Mouse (Mus musculus) megakaryocyte, adult 5-6 weeks (primary cell): Measurements from ENCODE around the gene Abcb1b. TPM values are rescaled to one million over a fixed set of nuclear protein-coding genes. Genes with fewer than 3 reads are reported as not detected.
A peak's percentile ranks its signal among the peaks of the same experiment; 100 is the strongest.
"Not testable (repeated sequence)": the region's sequence is repeated elsewhere in the genome, so short reads cannot be mapped to it uniquely, and the experiment has no call there.

ENCODE experiments used
- ATAC-seq: 2 replicates; pipeline ENCODE4 v1.8.0; 2016; ENCODE audit warnings: mild to moderate bottlenecking, inconsistent platforms; ENCODE audit not compliant: poor library complexity, severe bottlenecking
- total RNA-seq, 2 experiments: library from RNA; stranded (forward) in 1 of 2; stranded (reverse) in 1 of 2; fragments of 153-499, 151-499 nt in 1 of 2; fragments of 221-1000, 200-1000 nt in 1 of 2; gene quantifications; 2 replicates each; pipeline versions ENCODE4 v1.2.3 to v1.2.4; 2015 to 2017

Gene Abcb1b
- 7.2 and 7.9 TPM in 2 replicates for total RNA-seq (2015)
- total RNA-seq (2017) = 17.8 and 29.7 TPM in 2 replicates

DNA sequence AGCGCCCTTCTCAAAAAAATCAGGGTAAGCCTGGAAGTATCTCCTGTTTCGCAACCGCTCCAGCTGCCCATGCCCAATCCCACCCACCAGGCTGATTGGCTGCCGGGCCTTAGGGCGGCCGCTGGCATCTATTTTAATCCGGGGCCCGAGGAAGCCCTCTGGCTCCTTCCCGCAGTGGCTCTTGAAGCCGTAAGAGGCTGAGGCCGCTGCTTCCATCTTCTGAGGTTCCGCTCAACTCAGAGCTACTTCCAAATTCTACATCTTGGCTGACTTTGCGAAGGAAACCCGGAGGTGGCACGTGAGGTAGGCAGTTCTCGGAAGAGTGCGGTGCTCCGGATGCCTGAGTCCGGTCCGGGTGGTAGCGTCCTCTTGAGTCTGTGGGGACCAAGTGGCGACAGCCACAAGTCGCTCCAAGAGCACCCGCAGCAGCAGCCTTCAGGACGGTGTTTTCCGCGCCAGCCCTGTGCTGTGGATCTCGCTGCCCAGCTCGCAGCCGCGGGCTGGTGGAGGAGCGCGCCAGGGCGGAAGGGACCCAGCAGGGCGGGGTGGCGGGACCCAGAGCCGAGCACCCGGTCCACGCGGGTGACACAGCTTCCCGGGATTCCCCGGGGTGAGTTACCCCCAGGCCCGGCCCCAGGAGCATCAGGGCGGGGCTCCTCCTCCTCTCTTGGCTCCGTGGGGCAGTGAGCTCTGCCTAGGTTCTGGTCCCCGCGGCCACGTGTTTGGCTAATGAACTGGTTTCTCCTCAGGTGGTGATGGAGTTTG, at the start of gene Abcb1b:
Abcb1b (plus strand) TSS at position 161 of the 765 bp plus-strand sequence.
- peak; percentile 86 for ATAC-seq

DNA sequence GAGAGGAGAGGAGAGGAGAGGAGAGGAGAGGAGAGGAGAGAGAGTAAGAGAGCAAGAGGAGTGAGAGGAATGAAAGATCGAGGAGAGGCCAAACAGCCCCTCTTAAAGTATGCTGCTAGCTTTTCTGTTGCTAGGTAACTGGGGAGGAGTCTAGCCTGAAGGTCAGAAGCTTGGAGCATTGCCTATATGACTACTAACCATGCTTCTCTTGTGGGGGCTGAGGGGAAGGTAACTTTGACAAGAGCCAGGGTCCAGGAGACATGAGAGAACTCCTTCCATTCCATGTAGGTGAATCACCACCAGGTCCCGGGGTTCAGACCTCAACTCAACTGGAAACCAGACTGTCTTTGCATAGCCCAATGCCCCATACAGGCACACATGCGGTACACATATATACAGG, 25.1 kb upstream of the Abcb1b start:
- no peak for ATAC-seq

DNA sequence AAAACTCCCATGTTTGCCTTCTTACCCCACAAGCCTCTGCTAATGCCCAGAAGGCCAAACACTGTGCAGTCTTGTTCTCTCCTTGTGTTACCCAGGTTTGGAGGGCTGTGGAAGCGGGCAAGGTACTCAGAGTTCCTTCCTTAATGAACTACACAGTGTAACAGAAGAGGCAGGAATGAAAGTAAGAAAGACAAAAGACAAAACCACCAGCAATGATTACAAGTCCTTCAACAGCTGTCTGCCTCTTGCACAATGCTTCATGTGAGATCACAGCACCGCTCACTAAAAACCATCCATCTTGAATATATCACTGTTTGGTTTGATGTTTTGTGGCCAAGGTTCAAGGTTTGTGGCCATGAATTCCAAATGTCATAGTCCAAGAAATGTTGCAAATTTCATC, 19.6 kb upstream of the Abcb1b start:
- no peak for ATAC-seq

DNA sequence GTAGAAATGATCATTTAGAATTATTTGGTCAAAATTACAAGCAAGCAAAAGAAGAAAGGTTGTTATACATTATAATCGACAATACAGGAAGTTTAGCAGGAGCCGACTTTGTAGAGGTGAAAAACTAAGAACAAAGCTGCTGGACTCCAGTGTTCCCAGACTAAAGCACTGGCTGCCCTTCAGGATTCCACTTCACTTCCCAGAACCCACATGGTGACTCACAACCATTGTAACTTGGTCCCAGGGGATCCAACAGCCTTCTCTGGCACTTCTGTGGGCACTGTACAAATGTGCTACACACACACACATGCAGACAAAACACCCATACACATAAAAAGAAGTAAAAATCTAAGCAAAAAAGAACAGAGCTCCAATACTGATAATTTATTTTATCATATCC, 19.2 kb upstream of the Abcb1b start:
- no peak for ATAC-seq

DNA sequence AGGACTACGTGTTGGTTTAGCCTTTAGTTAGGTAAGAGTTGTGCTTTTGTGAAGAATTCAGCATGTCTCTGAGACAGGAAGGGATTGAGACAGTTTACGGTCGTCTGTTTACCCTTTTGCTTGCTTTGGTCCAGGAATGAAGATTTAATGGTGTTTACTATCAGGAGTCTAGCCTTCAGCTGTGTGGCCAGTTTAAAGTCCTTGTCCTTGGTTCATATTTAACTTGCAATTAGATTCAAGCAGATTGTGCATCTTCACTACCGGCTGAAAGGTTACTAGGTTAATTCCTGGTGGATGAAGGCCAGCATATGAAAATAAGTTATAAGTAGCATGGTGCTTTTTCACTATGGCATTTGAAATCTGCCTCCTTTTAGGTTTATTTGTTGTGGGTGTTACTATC, 5.7 kb upstream of the Abcb1b start:
- ATAC-seq = no peak

DNA sequence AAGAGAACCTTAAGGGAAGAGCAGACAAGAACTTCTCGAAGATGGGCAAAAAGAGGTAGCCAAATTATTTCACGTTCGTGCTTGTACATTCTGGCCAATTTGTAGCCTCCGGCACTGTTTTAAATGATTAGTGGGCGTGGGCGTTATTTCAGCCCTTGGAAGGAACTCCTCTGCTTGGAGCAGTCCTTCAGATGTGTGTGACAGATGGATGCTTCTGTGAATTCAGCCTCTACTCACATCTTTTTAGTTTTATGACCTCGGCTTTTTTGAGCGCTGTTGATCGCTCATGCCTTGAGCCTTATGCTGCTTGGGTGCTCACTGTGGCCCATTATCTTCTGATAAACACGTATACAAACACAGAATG, 787 bp downstream of the Abcb1b start:
- ATAC-seq = peak; percentile 14

DNA sequence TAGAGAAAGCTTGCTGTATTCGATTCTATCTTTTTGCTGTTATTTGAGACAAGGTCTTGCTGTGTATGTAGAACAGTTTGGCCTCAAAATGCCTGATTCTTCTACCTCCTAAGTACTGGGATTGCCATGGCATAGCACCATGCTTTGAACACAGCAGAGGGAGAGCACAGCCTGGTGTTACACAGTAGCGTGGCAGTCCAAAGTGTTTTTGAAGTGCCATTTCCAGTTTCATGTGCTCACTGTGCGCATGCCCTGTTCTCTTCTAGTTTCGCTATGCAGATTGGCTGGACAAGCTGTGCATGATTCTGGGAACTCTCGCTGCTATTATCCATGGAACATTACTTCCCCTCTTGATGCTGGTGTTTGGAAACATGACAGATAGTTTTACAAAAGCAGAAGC, 7.8 kb downstream of the Abcb1b start:
- peak; percentile 87 for ATAC-seq

DNA sequence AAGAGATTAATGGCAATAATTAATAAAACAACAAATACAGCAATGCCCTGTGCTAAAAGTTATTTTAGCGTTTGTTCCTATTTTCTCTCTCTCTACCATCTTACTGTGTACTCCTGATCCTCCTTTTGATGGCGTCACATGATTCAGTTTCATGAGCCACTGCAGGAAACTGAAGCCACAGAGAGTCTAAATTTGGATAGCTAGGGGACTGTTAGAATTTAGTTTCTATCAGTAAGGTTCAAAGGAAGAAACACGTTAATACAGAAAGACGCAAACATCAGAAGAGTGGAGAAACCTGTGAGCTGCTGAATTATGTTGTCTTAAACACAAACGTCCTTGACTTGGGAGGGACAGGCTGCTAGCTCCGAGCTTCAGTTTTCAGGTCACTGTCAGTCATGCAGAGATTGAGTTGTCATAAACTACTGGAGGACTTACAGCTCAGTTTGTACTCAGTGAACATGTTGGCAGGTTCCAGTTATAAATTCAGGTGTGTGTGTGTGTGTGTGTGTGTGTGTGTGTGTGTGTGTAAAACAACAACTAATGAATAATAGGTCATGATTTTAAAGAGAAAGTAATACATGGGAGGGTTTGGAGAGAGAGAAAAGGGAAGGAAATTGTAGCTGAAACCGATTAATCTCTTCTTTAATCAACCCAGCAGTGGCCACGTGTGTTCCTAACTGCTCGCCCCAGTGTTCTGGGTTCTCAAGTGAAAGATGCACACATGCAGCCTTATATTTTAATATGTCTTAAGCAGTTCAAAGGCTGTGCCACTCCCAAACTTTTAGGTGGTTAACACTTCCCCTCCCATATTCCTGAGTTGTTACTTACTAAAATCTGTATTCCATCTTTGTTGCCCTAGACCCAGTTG, 9.4 kb downstream of the Abcb1b start:
- ATAC-seq = peak; percentile 66

DNA sequence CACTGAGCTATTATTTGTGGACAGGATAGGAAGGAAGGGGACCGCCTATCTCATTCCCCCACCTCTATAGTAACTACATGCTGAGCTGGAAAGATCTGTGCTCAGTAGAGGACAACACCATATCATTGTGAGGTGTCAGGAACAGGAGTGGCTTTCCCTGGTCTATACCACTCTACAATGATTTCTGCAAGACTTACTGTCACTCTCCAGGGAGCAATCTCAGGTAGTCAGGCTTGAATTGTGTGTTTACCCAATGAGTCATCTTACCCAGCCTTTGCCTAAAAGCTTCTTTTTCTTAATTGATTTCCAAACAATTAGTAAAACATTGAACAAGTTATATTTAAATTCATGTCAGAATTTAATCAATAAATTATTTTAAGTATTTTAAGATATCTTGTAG, 15.9 kb downstream of the Abcb1b start:
- ATAC-seq = no peak

DNA sequence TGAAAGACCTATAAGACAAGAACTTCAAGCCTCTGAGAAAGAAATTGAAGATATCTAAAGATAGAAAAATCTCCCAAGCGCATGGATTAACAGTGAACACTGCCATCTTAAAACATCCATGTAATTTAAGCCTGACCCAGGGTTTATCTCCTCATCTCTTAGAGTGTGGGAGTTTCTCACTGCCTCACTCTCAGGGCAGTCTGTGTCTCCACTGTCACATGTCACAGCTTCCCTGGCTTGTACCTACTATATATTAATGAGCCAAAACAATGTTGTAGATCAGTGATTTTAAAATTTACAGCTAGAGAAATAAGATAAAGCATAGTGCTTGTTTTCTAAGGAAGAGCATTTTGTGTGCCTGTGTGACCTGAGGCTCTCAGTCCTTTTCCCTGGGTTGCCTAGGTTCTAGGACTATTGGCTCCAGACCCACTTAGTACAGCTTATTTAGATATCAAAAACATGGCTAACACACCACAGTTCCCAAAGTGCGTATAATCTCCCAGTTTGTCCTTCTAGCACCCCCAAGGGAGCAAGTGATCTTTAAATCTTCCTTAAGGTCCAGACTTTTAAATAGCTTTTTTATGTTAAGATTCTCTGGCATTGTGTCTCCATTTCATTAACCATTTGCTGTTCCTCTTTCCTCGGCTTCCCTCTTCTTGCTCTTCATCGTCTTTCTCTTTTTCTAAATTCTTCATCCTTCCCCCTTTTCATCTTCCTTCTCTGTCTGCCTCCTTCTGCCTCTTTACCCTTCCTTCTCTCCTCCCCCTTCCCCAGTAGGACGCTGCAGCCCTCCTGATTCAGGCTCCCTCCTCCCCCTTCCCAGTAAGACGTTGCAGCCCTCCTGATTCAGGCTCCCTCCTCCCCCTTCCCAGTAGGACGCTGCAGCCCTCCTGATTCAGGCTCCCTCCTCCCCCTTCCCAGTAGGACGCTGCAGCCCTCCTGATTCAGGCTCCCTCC, 22.0 kb downstream of the Abcb1b start:
- no peak for ATAC-seq

DNA sequence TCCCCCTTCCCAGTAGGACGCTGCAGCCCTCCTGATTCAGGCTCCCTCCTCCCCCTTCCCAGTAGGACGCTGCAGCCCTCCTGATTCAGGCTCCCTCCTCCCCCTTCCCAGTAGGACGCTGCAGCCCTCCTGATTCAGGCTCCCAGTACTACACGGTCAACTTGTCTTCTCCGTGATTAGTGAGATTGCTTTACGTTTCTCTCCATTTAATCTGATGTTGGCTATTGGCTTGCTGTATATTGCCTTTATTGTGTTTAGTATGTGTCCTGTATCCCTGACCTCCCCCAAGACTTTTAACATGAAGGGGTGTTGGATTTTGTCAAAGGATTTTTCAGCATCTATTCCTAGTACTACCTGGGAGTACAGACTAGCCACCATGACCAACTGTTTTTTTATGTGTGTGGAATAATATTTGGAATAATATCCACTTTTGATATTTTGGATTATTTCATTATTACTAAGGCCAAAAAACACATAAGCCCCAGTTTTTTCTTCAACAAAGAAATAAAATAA, 22.7 kb downstream of the Abcb1b start:
- not testable (repeated sequence) for ATAC-seq

DNA sequence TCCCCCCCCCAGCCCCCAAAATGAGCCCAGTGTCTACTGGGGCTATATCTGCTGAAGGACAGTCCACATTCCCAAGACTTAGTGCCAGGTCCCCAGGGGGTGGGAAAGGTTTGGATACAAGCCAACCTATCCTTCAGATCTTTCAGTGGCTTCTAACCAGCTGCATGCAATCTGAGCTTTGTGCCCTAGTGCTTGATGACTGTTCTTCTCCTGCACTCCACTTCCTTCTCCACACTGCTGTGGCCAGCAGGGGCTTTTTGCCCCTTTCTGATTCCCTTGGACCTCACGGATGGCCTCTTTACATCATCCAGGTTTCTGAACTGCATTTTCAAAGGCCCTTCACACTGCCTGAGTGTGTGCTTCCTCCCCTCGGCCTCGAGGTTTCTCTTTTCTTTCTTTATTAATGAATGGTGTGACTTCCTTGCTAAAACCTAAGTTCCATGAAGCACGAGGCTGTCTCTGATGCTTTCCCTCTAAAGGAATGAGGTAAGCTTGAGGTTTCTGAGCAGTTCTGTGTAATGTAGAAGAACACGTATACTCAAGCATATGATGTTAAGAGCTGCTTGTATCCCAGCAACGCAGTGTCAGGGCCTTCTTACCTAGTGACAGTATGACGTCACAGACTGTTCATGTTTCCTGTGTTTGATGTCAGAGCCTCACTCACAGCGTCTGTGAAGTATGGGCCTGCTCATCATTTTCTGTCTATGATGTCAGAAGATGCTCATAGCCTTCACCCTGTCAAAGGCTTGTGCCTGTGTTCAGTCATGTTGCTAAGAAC, 40.9 kb downstream of the Abcb1b start:
- ATAC-seq = peak; percentile 57

DNA sequence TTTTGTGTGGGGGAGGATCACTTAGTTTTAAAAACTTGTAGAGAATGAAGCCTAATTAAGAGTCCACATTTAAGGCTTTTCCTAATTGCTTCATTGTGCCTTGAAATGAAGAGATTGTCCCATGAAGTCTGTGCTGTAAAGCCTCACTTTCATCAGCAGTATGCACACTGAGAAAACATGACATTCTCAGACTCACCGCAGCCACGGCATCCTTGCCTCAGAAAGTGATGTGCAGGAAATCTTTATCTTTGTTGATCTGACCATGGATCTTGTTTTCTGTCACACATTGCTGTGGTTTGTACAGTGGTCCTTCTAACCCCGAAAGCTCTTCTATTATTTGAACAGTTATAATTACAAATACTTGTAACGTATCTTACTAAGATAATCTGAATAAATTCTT, 41.7 kb downstream of the Abcb1b start:
- ATAC-seq = 0 out of 2 replicates have a peak, but pooled peaks have one; percentile 29

DNA sequence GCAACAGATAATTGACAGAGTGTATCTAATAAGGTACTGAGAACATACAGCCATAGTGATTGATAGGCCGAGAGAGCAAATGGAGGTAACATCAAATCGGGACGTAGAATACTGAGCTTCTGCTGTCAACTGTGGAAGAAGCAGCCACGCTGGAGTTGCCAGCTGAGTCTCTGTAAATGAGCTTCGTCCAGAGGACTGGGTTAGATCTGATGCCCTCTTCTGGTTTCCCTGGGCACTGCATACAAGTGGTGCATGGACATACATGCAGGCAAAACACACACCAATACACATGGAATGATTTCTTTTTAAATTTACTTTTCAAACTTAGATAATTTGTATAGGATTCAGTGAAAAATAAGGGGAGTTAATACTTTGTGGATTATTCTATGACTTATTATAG, 42.9 kb downstream of the Abcb1b start:
- ATAC-seq = peak; percentile 77

DNA sequence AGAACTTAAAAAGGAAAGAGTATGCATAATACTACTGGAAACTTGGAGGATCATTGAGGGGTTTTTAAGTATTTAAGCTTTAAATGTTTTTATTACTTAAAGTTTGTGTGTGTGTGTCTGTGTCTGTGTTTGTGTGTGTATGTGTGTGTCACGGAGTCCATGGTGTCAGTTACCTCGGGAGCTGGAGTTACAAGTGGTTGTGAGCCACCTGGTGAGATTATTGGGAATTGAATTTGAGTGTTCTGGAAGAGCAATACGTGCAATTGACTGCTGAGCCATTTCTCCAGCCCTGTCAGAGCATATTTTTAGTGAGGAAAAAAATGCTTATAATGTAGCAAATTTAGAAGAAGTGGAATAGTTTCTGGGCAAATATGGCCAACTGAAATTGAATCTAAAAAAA, 44.9 kb downstream of the Abcb1b start:
- no peak for ATAC-seq

DNA sequence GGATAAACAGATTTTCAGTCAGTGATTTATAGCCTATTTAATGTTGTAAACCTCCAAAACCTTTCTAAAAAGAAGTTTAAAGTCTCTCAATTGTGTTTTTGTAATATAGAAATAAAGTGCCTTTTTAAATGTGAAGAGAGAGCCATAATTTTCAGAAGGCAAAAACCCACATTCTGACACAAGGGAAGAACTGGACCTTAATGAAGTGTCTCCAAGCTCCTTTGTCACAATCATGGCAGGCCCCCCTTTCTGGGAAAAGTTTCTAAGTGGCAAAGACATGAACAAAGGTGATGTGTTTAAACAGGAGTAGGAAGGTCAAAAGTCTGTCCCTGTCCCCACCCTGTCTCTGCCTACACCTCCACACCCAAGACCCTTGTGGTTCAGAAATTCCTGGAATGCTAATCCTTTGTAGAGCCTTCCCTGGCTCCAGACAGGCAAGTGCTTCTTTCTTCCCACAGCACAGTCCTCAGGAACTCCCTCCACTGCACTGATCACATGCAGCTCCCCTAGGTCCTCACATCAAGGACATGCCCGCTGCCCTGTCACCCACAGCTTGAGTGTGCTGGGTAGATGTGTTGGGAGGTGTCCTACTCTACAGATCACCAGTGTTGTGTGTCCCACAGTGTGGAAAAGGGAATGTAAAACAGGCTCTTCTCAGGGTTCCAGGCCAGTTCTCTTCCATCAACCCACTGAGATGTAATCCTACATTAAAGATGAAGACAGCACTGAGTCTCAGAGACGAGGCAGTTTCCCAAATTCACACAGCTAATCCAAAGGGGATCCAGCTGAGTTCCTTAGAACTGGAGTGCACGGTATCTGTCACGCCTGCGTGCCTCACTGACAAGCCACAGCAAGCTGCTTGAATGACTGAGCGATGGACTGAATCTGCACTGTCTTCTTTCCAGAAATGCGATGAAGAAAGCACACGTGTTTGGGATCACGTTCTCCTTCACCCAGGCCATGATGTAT, 50.9 kb downstream of the Abcb1b start:
- not testable (repeated sequence) for ATAC-seq

DNA sequence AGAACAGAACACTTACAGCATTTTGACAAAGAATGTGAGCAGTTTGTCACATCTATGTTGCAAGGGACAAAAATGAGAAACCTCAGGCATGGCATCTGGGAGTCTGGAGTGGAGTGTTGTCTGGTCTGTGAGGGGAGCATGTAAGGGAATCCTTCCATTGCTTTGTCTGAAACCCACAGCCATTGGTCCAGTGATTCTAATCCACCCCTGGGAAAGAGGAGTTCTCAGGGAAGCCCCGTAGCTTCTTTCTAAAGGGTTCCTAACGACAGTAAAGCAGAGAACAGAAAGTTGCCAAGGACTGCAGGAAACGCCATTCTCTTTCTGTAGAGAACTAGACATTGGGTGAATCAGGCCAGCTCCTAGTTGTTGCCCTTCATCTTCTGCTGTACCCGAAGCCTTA, 52.9 kb downstream of the Abcb1b start:
- ATAC-seq = no peak

DNA sequence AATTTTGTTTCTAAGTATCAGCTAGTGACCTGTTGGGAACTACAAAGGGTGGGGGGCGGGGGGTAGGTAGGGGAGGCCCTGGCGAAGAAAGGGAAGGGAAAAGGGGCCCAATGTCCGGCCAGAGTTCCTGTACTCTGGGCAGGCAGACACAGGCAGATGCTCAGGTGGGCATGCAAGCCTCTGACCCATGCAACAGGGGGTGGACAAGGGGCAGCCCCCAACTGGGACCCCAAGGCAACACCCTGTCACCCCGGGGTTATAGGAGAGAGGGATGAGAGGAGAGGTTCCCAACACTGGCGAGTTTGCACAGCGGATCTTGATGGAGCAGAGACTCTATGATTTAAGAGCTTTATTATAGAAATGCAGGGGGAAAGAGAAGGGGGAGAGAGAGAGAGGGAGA, 59.3 kb downstream of the Abcb1b start:
- ATAC-seq = no peak

DNA sequence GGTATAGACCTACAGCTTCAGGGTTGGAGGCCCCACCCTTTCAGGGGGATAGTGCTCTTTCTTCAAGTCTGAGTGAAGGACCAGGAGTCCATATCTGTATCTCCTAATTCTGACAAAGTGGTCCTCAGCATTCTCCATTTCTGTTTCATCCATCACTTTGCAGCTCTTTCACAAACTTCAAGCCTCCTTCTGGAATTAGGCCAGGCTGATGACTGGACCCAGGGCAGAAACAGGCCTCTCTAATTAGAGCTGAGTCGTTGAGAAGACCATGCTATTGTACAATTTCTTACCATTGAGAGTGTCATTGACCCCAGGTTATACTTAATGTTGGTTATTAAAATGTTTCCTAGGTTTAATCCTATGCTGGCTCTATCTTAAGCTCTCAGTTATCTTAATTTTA, 63.9 kb downstream of the Abcb1b start:
- no peak for ATAC-seq
